Mouse (Mus musculus) small intestine, adult 2 months (tissue): ENCODE data around the gene Ptges3.

Experiments
- CTCF ChIP-seq: fragments of 200-500 bp; IDR thresholded peaks from 2 replicates; pipeline ENCODE4 v1.5.1; 2012; ENCODE audit warnings: low read depth, mild to moderate bottlenecking, control low read depth, inconsistent platforms, low read length, moderate library complexity, mixed read lengths; ENCODE audit not compliant: insufficient replicate concordance, insufficient read length; ENCODE audit errors: extremely low read depth
- POLR2A ChIP-seq: fragments of 200-500 bp; IDR thresholded peaks from 2 replicates; pipeline ENCODE4 v1.6.1; 2012; ENCODE audit warnings: low read depth, mild to moderate bottlenecking, control low read depth, inconsistent platforms, low read length, moderate library complexity

GRCm38 (mm10) chr10:128094340-128094968 is 35.7 kb downstream of the Ptges3 start:
- TF ChIP-seq CTCF, result no peak
- TF ChIP-seq POLR2A, result peak; percentile 21; the same call in 1 of the 2 replicates
